Mouse (Mus musculus) inflammation-experienced regulatory T-cells, adult 6 months (primary cell): ENCODE measurements around the gene Ptpro. TPM values are rescaled to one million over a fixed set of nuclear protein-coding genes. Genes with fewer than 3 reads are reported as not detected.
"Not testable (repeated sequence)": the region's sequence is repeated elsewhere in the genome, so short reads cannot be mapped to it uniquely, and the experiment has no call there.

ENCODE experiments used
- ATAC-seq: one replicate; pipeline ENCODE4 v1.8.0; 2017
- polyA plus RNA-seq, 3 experiments: library from polyadenylated mRNA; unstranded; fragments of 100-300 nt; shearing (Covaris generic); gene quantifications; one replicate each; pipeline ENCODE4 v1.2.1; 2017

Gene Ptpro
- polyA plus RNA-seq, 3 experiments from 2014 or later = 0.21 to 0.60 TPM; not detected in 1

- no peak for ATAC-seq
Observed at GRCm38 (mm10) chr6:137386935-137387334, 134.8 kb downstream of the Ptpro start.

GRCm38 (mm10) chr6:137395075-137395474, 143.0 kb downstream of the Ptpro start:
- ATAC-seq = no peak

- ATAC-seq = no peak
Observed at GRCm38 (mm10) chr6:137396106-137396793, 144.1 kb downstream of the Ptpro start.

GRCm38 (mm10) chr6:137397358-137397757, 145.2 kb downstream of the Ptpro start:
- ATAC-seq = no peak

GRCm38 (mm10) chr6:137404196-137404595, 152.1 kb downstream of the Ptpro start:
- no peak for ATAC-seq

- no peak for ATAC-seq
Observed at GRCm38 (mm10) chr6:137405690-137406089, 153.6 kb downstream of the Ptpro start.

GRCm38 (mm10) chr6:137410510-137410909, 158.4 kb downstream of the Ptpro start:
- no peak for ATAC-seq

- no peak for ATAC-seq
Observed at GRCm38 (mm10) chr6:137411901-137412378, 159.8 kb downstream of the Ptpro start.

- no peak for ATAC-seq
Observed at GRCm38 (mm10) chr6:137413045-137413444, 160.9 kb downstream of the Ptpro start.

- ATAC-seq = no peak
Observed at GRCm38 (mm10) chr6:137414531-137415405, 162.6 kb downstream of the Ptpro start.

GRCm38 (mm10) chr6:137422777-137423176, 170.7 kb downstream of the Ptpro start:
- ATAC-seq = no peak

- ATAC-seq = no peak
Observed at GRCm38 (mm10) chr6:137423830-137424229, 171.7 kb downstream of the Ptpro start.

- no peak for ATAC-seq
Observed at GRCm38 (mm10) chr6:137425500-137426432, 173.6 kb downstream of the Ptpro start.

- no peak for ATAC-seq
Observed at GRCm38 (mm10) chr6:137433521-137434137, 181.5 kb downstream of the Ptpro start.

GRCm38 (mm10) chr6:137437486-137437885, 185.4 kb downstream of the Ptpro start:
- ATAC-seq = no peak

- ATAC-seq = no peak
Observed at GRCm38 (mm10) chr6:137437902-137438580, 185.9 kb downstream of the Ptpro start.

GRCm38 (mm10) chr6:137440559-137441486, 188.7 kb downstream of the Ptpro start:
- ATAC-seq = no peak

- no peak for ATAC-seq
Observed at GRCm38 (mm10) chr6:137443089-137443488, 191.0 kb downstream of the Ptpro start.

GRCm38 (mm10) chr6:137446116-137446515, 194.0 kb downstream of the Ptpro start:
- not testable (repeated sequence) for ATAC-seq

- ATAC-seq = no peak
Observed at GRCm38 (mm10) chr6:137455537-137456041, 203.5 kb downstream of the Ptpro start.
